Mouse (Mus musculus) right cerebral cortex, adult 18-20 months (tissue): ENCODE data around the gene Camsap2.
A peak's percentile ranks its signal among the peaks of the same experiment; 100 is the strongest.

ENCODE experiments used
- DNase-seq: peaks from one replicate; pipeline ENCODE4 v3.0.0; 2022; ENCODE audit warnings: mixed read lengths

Camsap2 gene

DNA sequence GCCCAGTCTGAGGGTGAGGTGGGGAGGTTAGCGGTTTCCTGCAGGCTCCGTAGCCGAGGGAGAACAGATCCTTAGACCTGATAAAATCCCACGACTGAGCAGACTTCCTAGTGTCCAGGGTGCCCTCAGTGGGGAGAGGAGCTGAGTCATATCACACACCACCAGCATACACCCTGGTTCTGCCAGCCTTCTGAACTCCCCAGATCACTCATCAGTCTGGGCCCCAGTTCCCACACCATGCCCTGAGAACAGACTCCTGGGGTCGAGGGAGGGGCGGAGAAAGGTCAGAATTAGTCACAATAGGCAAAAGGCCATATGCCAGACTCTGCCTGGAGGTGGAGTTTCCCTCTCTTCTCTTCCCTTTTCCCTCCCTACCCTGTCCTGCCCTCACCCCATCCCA lies 90.7 kb downstream of the Camsap2 start:
- no peak for DNase-seq

DNA sequence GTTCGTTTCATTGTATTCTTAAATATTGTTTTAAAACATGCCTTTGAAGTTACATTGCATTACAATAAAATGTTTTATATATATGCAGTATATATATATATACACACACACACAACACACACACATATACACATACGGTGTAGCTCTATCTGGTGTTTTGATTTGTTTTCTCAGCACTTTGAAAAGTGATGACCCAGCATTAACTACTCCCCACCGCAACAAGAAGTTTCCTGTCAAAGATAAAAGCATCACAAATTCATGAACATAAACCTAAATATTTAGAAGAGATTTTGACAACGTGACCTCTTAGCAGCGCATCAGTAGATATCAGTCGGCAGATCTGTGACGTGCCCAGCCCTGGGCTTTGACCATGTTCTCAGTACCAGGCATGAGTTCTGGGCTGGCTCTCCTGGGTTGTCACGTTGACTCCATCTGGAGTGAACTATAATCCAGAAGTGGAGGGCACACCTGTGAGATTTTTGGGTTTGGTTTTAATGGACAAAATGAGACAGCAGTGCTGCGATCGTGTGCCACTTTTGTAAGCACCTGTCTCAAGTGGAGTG lies 91.3 kb downstream of the Camsap2 start:
- no peak for DNase-seq

DNA sequence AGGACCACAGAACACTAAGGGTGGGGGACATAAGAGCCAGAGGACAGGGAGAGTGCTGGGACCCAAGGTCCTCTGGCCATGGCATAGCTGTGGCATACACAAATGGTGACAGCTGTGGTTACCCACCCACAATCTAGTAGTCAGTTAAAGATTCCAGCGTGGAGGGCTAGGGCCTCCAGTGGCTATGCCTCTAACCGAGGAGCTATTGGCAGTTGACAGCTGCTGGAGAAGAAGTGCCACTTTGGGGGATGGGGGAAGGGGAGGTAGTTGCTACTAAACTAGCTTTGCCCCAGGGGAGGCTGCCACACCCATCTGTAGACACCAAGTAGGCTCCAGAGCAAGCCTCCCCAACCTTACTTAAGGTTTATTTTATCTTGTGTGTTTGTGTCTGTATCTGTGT lies 92.4 kb downstream of the Camsap2 start:
- no peak for DNase-seq

DNA sequence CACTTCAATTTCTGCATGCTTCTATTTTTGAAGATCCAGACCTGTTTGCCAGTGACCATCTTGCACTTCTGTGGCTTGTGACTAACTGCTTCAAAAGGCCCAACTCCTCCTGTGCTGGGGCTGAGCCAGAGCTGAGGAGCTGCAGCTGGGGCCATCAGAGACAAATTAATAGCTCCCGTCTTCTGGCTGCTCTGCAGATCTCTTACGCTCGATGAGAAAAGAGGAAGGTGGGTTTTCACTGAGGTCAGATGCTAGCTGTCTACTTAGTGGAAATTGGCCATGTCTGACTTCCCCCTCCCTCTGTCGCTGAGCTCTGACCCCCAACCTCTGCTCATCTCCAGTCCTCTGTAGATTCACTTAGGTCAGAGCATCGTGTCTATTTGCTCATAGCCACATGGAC lies 96.2 kb downstream of the Camsap2 start:
- no peak for DNase-seq

DNA sequence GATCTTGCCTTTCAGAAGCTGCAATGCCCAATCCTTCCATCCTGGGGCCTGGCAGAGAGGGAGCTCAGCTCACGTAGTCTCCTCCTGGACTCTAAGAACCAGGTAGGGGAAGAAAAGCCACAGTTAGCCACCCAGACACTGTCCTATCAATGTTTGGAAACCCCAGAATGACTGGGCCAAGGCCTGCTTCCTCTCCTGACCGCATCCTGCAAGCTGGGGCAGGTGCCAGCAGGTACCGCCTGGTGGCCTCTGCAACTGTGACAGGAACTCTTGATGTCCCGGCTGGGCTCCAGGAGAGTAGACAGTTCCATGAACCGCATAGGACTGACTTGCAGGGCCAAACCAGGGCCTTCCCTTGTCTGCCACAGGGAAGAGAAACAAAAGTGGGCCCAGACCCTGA lies 98.5 kb downstream of the Camsap2 start:
- DNase-seq, result no peak

DNA sequence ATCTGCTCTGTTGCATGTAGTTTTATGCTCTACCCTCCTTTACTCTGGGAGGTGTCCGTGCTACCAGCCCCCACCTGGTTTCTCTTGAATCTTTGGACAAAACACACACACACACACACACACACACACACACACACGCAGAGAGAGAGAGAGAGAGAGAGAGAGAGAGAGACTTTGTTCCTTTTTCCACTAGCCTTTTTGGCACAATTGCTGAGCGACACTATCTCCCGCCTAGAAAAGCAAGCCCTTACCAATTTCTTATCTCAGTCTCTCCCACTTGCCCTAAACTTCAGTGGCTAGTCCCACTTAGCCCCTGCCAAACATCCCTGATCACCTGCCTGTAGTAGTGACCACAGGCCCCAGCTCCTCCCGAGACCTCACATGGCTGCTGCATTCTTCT lies 101.4 kb downstream of the Camsap2 start:
- DNase-seq, result no peak

DNA sequence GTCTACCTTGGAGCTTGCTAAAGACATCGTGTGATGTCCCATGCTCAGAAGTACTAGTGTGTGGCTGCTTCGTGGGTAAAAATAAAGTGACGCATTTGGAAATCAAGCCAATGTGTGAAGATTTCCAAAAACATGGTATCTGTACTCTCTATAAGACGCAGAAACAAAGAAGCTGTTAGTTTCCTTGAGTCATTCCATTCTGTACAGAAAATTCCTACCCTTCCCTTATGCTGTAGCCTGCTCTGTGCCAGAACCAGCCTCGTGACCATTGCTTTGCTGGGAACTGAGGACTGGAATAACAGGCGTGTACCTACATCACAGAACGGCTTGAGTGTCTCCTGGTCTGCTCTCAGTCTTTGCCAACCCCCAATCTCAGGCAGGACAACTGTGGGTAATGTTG lies 104.1 kb downstream of the Camsap2 start:
- no peak for DNase-seq

DNA sequence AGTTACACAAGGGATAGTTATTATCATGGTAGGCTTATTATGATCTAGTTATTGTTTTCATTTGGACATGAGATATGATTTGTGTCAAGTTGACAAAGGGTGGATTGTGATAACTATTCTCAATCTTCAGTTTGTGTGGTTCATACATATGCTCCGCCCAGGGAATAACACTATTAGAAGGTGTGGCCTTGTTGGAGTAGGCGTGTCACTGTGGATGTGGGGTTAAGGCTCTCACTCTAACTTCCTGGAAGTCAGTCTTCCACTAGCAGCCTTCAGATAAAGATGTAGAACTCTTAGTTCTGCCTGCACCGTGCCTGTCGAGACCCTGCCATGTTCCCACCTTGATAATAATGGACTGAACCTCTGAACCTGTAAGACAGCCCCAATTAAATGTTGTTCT lies 107.4 kb downstream of the Camsap2 start:
- DNase-seq, result no peak

DNA sequence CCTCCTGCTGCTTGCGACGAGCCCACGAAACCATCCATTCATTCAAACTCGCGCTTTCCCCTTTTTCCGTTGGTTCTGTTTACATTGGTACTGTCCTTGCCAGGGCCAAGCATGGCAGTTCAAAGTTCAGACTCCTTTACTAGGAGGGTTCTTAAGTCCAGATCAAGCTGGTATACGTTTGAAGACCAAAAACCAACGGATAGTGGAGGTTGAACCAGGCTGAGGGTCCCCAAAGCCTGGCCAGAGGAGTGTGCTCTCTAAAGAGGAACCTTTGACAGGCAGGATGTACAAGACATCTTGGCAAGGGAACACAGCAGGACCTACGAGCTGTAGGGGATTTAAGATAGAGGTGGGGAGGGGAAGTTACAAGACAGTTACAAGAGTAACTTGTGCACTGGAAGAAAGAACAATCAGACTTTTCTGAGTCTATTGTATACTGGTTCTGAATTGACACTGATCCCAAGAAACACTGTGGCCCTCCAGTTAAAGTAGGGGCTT lies 111.3 kb downstream of the Camsap2 start:
- no peak for DNase-seq

DNA sequence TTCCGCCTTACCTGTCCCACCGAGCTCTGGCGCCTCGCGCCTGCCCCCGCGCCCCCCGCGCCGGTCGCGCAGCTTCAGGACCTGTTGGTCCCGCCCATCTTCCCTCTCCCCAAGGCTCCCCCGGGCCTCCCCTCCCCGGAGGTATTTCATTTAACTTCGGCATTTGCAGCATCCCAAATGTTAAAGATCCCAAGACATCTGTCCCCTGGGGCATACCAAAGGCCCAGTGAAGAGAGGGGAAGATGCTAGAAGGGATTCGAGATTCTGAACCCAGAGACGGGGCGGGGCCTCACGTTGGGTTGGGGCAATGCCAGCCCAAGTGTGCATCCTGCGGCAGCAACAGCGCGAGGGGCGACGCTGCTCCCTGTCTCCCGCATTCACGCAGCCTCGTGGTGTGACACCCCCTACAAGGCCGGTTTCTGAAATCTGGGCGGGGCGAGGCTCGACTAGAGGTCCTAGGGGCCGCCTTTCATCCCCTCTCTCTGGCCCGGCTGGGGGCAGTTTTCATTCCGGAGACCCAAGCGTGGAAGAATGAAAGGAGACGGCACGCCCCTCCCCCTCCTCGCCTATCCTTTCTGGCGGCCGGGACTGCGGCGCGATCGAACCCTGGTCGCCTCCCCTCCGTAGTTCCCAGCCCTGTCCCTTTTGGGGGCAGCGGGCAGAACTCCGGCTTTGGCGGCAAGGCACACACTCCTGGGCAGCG lies 111.9 kb downstream of the Camsap2 start, which contains the start of gene Inava:
Gene Inava, minus strand, starts transcription at position 373 of the 703 bp plus-strand sequence.
- peak; percentile 23 for DNase-seq

DNA sequence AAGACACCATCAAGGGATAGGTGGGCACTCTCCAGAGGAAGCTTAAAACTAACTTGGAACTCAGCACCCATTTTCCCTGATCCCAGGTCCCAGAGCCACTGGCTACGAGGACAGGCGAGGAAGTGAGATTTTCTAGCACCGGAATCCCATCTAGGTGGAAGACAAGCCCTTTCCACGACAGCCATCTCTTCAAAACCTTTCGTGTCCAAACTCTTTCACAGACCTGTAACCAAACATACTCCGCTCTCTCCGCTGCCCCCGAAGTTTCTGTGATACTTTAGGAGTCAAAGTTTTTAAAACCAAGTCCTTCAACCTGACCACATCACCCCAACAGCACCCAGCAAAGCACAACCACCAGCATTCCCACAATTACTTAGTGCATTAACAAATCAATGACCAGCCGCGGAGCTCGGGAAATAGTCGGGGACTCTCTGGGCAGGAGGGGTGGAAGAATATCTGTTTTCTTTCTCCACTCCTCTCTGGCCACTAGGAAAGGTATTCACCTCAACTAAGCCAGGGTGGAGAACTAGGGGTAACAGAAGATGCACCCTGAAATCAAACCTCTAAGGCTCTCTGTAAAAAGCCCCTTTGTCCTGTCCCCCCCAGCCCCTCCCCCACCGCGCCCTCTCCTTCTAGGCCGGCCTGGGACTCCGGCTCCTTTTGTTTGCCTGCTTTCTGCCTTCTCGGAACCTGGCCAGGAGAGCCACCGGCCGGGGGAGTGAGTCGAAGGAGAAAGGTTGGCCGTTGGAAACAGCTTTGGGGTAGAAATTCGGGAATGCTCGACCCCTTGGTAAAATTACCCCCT lies 112.7 kb downstream of the Camsap2 start:
- no peak for DNase-seq

DNA sequence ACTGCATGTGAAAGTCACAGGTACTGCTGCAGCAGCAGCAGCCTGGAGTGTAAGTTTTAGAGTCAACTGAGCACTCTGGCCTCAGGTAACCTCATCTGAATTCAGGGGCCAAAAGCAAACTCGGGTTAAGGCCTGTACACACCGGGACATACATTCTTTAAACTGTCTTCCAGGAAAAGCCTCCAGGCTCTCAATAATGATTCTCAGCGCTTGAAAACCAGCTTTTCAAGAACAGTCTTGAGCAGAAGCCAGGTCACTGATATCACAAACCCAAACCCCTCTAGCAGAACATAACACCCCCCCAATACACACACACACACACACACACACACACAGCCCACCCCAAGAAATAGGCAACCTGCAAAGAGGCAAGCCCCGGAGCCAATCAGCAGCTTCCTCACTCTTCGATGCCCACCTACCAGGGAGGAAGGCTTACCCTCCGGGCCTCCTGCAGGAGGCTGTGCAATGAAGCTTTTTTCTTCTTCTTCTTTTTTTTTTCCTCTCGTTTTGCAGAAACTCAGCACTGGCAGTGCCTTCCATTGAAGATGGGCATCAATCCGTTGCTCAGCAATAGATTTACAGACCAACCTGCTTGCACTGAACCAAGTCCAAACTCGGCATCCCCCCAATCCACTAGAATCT lies 113.5 kb downstream of the Camsap2 start:
- no peak for DNase-seq

DNA sequence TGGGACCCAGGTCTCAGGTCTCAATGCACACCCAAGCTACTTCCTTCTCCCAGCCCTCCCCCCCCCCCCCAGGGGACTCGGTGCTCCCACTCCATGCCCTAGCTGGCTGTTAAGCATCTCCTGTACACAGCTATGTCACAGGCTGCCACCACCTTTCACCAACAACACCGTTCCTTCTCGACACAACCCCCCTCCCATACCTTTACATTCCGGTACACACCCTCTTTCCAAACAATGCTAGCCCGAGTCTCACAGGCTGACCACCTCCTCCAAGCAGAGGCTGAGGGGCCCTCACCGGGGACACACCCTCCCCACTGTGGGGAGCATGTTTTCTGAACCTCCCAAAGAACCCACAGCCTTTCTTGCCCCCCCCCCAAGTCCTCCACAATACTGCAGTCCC lies 114.3 kb downstream of the Camsap2 start:
- no peak for DNase-seq

DNA sequence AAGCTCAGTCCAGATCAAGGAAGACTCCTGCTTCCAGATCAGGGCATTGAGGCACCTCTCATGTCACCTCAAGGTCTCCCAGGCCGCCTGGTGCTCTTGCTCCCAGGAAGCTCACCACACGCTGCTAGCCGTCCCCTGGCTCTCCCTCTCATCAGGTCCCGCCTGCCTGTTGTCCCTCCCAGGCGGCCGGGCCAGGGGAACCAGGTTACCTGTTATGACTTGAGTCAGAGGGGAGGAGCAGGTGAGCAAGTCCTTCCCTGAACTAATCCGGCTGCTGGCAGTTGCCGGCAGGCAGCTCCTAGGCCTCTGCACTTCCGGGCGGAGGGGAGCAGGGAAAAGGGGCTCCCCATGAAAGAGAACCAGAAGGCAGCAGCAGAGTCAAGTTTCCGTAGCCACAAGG lies 115.7 kb downstream of the Camsap2 start:
- DNase-seq, result no peak

DNA sequence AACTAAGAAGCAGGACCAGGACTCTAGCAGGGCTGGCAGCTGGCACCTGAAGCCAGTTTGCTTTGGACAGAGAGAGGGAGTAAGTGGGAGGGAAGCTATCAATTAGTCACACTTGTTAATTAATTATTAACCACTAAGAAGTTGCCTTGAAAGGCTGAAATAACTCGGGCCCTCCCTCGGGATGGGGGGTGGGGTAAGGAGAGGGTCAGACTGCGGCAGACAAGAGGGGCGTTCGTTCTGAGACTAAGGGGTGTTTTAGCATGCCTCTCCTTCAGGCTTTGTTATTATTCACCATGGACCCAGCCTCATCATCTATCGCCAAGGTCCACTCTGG lies 116.9 kb downstream of the Camsap2 start:
- DNase-seq, result no peak

DNA sequence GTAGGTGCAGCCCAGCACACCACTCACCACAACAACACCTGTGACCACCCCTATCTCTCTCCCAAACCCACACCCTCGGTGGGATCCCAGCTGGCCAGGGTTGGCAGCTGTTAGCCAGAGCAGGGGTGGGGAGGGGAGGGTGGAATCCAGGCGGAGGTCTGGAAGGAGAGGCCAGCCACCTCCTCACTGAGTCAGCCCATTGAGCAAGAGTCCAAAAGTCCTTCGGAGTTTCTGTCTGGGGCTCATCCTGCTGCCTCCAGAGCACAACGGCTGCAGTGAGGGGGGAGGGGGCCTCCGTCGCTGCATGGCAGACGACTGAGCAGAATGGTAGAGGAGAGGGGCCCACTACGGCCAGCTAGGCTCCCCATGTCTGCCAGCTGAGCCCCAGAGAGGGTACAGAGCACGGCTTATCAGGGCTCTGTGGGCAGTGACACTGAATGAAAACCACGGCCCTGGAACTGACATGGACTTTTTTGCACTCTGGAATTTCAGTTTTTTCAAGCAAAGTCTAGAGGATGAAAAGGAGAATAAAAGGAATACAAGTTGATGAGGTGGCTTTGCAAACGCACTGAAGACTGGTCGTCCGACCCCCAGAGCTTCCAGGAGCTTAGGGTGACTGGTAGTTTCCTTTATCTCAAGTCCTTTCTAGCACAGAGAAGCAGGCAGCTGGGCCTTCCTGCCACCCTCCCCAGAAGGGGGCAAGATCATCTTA lies 117.4 kb downstream of the Camsap2 start:
- DNase-seq, result no peak

DNA sequence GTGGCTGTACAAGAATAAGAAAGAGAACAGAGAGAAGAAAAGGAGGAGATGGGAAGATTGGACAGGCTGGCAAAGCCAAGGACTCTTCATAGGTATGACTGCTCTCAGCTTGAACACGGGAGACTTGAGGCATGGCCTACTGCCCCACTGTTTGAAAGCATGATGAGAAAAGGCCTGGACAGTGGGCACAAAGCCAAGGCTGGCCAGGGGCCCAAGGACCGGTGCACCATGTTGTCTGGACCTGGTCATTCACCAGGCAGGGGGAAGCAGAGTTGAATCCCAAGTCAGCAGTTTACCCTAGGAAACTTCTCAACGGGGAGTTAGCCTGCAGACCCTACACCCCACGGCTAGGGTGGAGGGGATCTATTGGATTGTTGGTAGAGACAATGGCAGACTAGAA lies 118.0 kb downstream of the Camsap2 start:
- DNase-seq, result no peak

DNA sequence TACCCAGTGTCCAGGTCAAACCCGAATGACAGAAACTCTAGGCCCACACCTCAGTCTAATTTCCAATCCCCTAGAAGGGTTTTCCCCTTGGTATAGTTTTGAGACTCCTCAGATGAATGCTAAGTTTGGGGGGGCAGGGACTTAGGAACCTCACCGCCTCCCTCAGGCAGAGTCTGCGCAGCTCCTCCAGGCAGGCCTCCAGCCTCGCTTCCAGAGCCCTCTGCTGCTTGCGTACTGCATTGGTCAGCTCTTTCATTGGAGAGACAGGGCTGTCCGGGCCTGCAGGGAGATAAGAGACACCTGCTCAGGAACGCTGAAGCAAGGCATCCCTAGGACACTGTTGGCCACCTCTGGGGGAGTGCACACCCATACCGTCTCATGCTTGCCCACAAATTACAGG lies 119.3 kb downstream of the Camsap2 start:
- no peak for DNase-seq

DNA sequence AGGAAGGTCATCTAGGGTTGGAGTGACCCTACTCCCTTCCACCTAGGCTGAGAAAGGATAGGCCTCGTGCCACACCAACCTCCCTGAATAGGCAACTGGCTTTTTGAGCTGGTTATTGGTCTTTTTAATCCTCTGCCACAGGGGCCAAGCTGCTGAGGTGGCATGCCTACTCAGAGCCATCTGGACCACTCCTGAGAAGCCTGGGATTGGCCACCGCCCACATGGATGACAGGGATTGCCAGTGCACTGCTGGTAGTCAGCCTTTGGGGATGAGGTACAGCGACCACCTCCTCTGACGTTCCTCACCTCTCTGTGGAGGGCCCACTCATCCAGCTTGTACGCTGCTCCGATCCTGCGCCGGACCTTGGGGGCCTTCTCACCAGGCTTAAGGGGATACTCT lies 120.1 kb downstream of the Camsap2 start:
- DNase-seq, result no peak

DNA sequence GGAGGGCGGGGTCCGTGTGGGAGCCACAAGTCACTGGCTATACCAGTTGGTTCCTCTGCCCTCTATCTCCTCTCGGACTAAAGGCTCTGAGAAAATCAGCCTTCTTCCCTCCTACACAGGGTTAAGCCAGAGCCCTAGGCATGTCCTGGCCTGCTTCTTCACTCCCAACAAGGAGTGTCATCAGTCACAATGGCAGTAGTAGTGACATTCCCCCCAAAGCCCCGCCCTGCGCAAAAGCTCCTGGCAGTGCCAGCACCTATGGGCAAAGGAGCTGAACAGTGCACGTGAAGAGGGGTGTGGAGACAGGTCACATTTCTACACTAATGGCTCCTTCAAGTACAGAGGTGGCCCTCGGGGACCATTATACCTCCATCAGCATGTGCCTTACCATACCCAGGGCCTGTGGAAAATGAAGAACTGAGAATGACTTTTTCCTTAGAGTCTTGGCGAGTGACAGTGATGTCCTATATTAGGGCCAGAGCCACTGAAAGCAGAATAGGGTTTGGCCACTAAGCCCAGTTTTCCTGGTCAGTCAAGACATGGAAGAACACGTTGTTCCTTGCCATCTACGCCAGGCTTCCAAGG lies 122.1 kb downstream of the Camsap2 start:
- DNase-seq, result no peak

DNA sequence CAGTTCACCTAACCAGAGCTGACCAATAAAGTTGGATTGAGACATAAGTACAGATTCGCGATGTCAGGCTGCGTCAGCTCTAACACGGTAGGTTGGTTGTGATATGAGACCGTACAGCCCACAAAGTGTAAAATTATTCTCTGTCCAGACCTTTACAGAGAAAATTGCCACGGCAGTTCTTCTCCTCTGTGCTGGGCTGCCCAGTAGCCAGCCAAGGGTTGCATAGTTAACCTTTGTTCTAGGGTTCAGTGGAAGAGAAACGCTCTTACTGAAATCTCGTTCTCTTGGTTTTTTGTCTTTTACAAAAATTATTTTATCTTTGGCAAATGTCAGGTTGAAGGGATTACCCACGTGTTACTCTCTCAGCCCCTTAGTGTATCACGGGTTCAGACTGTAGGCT lies 123.5 kb downstream of the Camsap2 start:
- DNase-seq, result no peak

DNA sequence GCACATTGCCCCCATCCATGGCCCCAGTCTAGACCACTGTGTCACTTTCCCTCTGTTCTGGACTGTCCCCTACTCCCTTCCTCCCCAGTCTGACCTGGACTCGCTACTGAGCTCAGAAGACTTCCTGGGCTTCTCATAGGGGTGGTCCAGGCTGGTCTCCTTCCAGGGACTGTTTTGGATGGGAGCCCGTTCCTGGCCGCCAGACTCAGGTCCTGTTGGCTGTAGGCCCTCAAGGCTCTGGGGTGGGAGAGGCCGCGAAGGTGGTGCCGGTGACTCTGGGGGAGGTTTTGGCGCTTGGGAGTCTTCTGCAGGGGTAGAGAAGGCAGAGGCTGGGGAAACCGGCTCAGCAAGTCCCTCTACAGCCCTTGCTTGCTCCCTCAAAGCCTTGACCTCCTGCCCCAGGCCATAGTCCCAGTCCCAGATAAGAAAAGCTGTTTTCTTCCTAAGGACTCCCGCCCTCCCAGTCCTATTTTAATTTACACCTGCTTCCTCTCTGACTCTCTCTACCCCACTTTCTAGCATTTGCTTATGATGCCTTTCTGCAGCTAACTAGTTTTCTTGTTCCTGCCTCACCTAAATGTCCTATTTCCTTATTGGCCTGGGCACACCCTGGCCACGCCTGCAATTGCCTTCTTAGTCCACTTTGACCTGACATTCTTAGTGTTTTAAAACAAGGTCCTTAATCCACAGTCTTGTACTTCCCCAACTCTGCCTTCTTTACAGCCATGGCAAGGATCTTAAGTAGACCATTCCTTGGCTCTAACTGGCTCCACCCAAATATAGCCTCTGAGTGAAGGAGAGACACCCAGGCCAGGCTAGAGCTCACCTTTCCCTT lies 125.7 kb downstream of the Camsap2 start:
- DNase-seq, result no peak
